Mouse (Mus musculus) fat pad, adult 2 months (tissue): ENCODE results near the gene Gnb4.

Source experiments
- DNase-seq: peaks from one replicate; pipeline ENCODE4 v3.0.0-alpha.2; 2011; ENCODE audit warnings: low read depth, low spot score; ENCODE audit errors: extremely low read depth

Gene Gnb4

DNA sequence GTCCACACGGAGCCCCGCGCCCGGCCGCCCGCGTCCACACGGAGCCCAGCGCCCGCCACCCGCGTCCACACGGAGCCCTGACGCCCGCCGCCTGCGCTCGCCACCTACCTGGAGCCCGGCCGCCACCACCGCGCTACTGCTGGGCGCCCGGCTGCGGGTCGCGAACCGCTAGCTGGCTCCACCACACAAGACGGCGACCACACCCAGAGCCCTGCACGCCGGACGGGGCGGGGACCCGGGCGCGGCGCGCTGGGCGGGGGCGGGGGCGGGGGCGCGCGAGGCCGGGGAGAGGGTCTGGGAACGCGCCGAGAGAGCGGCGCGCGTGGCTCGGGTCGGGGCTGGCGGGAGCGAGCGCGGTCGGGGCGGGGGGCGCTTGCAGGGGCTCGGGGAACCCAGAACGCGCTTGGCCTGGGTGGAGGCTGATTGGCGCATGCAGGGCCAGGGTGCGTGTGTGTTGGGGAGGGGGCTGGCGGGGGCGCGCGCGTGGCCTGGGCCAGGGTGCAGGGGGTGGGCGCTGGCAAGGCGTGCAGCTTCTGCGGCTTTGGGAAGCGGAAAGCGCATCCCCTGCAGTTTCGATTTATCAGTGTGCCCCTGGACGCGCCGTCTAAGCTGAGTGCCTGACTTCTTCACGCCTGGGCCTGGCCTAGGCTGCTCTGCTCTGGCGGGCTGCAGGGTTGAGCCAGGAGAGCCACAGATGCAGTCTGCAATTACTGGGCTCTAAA, at the start of gene Gnb4:
TSS of gene Gnb4 (minus strand) at position 255 of the 722 bp plus-strand sequence.
- DNase-seq = no peak

DNA sequence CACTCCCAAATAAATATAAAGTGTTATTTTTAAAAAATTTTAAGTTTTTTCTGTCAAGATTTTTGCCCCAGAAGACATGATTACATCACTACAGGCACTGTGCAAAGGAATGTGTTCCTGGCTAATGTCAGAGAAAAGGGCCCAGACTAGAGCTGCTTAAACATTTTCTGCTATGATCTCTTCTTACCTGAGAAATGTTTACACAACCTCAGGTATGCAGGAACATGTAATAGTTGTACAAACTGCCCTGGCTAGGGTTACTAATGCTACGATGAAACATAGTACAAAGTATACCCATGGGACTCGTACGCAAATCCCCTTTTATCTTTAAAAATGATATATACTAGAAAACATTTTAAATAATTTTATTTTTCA, 45.2 kb upstream of the Gnb4 start:
- no peak for DNase-seq

DNA sequence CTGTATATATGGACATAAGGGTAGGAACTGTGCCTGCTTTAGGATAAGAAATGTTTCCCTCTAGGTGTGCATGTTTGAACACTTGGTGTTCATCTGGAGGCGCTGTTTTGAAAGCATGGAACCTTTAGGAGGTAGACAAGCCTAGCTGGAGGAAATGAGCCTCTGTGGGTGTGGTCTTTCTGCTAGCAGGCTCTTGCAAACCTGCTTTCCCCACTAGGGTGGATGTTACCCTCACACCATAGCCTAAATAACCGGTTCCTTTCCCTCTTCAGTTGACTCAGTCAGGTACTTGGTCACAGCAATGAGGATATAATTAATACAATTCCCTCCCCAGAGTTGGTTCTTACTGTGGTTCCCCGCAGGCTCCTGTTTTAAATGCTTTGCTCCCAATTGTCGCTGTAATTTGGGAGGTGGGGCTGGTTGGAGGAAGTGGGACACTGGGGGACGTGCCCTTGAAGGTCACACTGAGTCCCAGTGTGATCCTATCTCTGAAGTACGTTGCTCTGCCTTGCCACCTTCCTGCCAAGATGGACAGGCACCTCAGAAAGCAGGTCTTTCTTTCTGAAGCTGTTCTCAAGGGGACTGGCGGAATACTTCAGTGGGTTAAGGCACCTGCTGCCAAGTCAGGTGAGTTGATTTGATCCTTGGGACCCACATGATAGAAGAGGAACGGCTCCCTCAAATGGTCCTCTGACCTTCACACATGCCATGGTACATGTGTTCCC, 44.6 kb upstream of the Gnb4 start:
- DNase-seq = no peak

DNA sequence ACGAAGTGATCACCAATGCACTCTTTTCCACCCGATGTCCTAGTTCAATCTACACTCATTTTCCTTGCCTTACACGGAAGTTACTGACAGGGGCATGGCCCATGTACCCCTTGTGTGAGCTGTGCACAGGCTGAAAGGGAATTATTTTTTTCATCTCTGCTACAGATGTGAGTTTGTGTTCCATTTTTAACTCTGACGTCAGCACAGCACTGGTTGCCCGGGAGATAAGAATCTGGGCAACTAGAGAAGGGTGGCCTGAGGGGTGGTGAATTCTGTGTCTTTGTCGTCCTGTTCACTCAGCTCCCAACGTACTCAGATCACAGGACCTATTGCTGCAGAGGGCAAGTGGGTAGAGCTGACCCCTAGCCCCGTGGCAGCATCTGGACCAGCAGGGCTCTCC, 43.9 kb upstream of the Gnb4 start:
- DNase-seq = no peak

DNA sequence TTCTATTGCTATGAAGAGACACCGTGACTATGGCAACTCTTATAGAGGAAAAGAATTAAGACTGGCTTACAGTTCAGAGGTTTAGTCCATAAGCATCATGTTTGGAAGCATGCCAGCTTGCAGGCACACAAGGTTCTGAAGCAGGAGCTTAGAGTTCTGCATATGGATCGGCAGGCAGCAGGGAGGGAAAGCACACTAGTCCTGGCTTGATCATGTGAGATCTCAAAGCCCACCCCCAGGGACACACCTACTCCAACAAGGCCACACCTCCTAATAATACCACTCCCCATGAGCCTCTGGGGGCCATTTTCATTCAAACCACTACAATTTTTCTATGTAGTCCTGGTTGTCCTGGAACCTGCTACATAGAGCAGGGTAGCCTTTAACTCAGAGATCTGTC, 43.1 kb upstream of the Gnb4 start:
- DNase-seq = no peak

DNA sequence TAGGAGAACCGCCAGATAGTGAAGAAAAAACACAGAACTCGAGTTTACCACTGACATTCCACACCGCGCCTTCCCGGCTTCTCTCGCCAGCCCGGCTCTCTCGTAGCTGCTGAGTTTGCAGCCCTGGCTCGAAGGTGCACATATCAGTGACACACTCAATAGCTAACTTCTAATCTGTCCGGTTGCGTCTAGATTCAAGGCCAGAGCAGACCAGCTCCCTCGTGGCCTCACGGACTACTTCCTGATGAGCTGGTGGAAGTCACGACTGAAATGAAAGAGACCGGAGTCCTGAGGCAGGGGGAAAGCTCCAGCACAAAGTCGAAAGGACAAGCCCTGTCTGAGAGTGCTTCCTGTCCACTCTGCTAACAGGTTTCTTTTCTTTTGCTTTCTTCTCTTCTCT, 42.4 kb upstream of the Gnb4 start:
- DNase-seq = no peak

DNA sequence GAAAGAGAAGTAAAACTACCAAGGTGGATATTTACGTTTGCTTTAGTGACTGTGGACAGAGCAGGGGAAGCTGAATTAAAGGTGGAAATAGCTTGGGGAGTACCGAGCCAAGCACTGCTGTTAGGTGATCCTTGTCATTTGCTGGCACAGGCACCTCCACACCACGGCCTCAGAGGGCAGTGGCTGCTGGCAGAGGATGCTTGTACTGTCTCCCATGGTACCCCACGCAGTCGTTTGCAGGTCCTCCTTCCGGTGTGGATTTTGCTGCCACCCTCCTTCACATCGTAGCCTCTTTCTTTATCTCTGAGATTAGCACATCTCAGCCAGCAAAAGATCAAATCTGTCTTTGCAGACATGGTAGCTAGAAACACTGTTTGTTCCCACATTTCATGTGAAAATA, 42.0 kb upstream of the Gnb4 start:
- DNase-seq = no peak

DNA sequence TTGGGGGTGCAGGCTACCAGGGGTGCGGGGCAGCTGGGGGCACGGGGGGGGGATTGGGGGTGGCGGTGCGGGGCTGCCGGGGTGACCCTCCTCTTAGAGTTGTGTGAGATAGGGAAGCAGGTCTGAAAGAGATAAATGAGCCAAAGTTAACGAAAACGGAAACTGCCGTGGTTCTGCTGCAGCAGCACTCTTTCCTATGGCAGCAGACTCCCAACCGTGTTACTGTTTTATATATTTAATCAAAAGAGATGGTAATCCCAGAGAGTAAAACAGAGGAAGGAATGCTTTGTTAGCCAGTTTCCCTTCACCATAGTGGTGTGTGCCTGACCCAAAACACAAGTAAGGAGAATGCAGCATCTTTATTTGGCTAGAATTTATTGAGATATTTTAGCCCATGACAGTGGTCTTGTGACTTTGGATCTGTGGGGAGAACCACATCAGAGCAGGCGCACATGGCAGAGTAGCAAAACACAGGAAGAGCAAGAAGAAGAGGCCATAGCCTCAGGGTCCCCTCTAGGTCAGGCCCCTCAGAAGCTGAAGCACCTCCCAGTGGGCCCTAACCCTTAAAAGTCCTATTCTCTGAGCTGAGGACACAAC, 40.1 kb upstream of the Gnb4 start:
- DNase-seq = no peak

DNA sequence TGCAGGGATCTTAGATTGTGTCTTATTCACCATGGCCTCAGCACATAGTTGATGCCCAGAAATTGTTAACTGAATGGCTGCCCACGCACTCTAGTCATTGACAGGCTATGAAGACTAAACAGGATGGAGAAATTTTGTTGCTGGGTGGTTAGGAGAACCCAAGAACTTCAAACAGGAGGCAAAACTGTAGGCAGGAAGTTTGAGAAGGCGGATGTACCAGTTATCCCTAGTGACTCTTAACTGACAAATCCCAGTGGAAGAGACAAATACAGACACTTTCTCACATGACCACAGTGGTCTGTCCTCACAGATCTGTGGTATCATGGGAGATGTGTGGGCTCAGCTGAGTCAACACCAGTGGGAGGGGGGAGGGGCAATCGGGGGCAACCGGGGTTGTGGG, 39.6 kb upstream of the Gnb4 start:
- no peak for DNase-seq

DNA sequence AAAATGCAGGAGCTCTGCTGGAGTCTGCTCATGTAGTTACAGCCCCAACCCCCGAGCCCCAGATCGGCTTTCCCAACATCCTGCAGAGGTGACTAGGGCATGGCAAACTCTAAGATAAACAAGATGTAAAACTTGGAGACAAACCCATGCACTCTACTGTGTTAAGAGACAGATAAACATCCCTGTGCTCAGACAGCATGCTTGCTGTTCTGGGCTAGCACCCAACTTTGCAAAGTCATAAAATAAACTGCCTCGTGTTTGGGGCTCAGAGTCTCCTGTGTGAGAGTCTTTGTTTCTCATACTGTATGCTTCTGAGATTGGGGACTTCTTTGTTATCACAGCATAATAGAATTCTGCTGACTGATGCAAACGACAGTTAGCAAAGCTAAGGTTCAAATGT, 36.4 kb upstream of the Gnb4 start:
- no peak for DNase-seq

DNA sequence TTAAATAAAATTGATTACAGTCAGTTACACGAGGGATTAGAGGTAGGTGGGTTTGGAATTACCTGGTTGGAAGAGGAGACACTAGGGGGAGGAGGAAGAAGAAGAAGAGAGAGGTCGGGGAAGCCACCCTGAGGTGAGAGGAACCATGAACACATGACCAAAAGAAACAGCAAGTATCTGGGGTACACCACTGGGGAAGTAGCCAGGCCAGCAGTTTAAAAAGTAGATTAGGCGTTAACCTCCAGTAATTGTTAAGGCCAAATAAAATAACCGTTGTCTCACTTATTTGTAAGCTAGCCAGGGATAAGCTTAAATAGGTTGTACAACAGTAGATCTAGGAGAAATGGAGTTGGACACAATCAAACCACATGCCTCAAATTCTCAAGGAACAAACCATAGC, 32.9 kb upstream of the Gnb4 start:
- DNase-seq = no peak

DNA sequence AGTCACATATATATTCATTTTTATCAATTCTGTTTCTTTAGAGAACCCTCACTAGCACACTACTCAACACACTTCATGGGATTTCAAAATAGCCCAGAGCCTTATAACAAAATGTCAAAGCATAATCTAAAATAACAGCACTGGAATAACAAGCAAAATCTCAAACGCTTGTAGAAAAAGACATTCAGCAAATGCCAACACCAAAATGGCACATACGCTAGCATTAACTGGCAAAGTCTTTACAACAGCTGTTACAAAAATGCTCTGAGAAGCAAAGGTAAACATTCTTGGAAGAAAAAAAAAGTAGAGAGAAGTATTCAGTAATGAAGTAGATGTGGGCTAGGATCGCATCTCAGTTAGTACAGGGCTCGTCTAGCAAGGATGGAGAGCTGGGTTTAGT, 30.5 kb upstream of the Gnb4 start:
- DNase-seq = no peak

DNA sequence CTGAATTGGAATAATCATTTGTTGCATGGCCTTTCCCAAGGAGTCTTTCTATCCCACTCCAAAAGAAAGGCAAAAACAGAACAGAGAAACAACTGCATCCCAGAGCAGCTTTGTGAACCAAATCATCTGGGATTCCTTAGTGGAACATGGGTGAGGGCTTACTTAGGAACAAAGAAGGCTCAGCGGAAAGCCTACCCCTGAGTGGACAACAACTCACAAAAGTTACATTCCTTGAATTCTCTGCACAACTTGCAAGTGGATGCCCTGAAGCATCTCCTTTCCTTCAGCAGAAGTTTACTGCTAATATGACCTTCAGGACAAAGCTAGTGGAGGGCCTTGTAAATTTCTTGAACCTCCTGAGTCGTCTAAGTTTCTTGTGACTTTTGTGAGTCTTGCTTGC, 28.4 kb upstream of the Gnb4 start:
- DNase-seq = no peak

DNA sequence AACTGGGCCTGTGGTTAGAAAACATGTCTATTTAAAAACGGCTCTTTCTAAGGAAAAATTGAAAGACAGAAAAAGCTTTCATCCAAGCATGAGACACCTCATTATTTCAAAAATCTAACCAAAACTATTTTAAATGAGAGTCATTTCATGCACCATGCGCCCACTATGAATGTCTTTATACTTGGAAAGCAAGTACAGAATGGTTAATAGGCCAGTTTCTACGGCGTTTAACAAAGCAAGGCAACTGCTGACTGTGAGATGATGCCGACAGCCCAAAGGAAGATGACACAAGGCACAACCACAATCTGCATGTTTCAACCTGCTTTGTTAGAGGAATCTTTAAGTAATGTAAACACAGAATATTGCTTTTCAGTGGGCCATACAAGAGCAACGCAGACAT, 25.7 kb upstream of the Gnb4 start:
- no peak for DNase-seq

DNA sequence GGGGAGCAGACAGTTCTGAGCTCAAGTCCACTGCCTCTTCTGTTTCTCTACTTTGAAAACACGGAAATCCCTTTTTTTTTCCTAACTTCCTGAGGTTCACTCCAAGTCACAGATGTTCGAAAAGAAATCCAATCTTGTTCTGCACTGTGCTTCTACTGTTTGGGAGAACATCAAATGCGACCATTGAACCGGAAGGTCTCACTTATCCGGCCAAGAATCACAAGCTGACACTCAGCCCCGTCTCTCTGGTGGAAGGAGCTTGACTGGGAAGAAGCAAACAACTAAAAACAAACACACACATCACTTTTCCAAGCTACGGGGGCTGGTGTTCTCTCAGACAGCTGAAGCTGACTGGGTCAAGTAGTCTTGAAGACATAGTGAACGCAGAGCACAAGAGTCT, 21.9 kb upstream of the Gnb4 start:
- no peak for DNase-seq

DNA sequence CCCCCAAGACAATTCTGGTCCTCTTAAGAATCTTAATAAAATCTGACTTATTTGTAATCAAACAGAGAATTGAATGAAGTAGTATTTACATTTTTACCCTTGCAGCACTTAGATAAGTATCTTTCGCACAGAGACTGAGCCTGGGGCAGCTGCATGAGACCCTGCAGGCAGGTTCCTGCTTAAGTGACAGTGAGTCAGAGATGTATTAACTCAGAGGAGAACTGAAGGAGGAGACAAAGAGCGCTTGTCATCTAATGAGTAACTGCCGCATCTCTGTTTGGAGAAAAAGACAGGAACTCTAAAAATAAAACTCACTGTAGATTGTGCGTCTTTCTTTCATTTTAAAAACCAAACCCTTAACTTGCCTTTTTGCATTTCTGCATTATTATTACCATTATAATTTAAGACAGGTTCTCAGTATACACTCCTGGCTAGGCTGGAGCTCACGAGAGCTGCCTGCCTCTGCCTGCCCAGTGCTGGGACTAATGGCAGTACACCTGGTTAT, 16.4 kb upstream of the Gnb4 start:
- no peak for DNase-seq

DNA sequence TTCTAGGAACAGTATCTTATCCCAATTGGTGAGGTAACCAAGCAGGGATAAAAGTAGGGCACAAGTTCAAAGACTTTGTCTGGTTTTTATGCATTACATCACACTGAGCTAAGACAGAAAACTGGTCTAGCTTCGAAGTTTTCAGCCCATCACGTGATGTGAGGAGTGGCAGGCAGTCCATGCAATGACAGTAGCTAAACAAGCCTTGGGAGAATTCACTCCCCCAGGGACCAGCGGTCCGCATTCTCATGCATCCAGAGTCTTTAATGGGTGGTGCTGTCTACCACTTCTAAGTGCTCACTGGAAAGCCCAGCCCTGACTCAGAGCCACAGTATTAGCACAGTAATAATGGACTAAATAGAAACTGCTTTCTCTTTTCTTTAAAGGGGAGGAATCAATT, 13.8 kb upstream of the Gnb4 start:
- DNase-seq = no peak

DNA sequence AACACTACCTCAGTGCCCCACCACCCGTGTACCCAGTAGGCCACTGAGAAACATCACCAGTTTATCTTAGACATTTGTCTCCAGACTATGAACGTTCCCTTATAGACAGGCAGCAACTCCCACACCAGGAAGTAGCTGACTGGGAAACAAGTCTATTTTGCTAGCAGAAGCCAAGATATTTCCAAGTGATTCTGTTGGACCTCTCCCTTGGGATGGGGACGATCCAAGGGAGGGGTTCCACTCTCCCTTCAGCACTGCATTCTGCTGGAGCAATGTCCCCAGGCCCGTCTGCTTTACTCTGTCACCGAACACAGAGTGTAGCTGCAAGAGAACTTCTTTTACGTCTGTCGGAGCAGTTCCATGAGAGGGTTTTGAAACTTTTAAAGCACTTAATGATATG, 11.8 kb upstream of the Gnb4 start:
- no peak for DNase-seq

DNA sequence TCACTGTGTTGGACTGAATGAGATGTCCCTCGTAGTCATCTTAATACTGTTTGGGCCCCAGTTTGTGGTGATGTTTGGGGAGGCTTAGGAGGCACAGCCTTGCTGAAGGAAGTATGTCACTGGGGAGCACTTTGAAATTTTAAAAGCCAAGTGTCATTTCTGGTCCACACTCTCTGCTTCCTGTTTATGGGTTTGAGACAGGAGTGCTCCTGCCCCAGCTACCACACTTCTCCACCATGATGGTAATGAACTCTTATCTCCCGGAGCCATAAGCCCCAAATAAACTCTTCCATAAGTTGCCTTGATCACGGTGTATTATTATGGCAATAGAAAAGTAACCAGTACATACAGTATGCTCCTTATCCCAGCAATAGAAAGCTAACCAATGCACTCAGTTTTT, 5.7 kb upstream of the Gnb4 start:
- no peak for DNase-seq

DNA sequence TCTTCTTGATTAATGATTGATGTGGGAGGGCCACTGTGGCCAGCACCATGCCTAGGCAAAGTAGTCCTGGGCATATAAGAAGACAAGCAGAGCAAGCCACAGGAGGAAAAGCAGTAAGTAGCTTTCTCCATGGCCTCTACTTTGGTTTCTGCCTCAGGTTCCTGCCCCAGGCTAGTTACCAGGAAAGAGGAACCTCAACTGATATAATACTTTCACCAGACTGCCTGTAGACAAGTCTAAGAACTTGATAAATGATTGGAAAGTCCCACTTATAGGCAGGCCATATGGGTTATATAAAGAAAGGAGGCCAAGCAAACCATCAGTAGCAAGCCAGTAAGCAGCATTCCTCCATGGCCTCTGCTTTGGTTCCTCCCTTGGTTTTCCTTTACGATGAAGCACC, 5.3 kb upstream of the Gnb4 start:
- DNase-seq = no peak

DNA sequence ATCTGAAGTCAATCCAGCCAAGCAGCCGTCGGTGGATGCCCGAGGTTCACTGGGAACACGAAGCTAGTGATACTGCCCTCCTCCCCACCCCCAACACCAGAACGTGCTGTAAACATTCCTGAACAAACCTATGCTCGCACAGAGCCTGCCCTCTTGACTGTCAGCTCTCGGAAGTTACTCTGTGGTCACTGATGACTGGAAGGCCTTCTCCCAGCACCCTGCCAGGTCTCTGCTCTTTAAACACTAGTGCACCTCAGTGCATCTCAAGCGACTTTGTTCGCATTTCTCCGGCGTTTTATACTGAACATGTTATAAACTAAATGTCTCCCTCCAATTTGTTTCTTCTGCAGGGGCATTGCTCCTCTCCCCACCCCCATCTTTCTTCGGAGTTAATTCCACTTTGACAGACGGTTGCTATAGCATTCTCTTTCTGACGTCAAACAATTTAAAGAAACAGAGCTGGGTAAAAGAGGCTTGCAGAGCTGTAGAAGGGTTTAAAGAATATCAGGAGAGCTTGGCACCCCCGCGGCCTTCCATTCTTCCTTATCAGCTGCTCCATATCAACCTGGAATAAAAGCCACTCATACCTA, 763 bp upstream of the Gnb4 start:
- DNase-seq = no peak

DNA sequence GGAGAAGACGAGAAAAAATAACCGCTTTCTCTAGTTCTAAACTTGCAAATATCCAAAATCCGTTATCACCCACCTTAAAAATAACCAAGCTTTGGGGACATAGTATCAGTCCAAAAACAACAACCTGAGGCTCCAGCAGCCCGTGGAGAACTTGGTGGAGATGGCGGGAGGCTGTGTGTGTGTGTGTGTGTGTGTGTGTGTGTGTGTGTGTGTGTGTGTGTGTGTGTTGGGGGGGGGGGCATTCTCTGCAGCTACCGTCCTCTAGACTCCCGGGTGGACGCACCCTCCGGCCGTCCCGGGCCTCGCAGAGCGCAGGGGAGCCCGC, 417 bp downstream of the Gnb4 start:
- DNase-seq = no peak
